Comparison of ENCODE assay signal across 9 mouse cellular contexts in genomic region chr3:120541556-120542476, GRCm38 (mm10).
DNase-seq lines count a peak whose midpoint lies in the region; ATAC-seq and TF ChIP-seq lines count a peak whose summit lies in the region.
"Had no signal": no experiment of that assay in that cellular context is flagged by ENCODE, and none has a peak within 500 bp of the region (broad histone marks: within the 10 kb centered on the region; RNA-seq: fewer than 3 reads in every experiment).

No protein-coding gene starts in this region.

- H3K27ac ChIP-seq in cerebellum, adult 2 months (ENCODE audit: insufficient read depth, low read length): 0 out of 2 replicates have a peak overlapping the region, but pooled peaks have one; percentile 20
- H3K27ac ChIP-seq in midbrain, embryonic 11.5 days (ENCODE audit: low read depth, low read length): no peak overlapping the region
- H3K27ac ChIP-seq in kidney, embryonic 16.5 days (ENCODE audit: low read length): no peak overlapping the region

- no peaks in the 10 kb centered on the region for H3K36me3 ChIP-seq in midbrain, embryonic 11.5 days (ENCODE audit: control insufficient read depth, insufficient read depth, low read length)
- no peaks in the 10 kb centered on the region for H3K36me3 ChIP-seq in kidney, embryonic 16.5 days (ENCODE audit: insufficient read depth, low read length)

- H3K9me3 ChIP-seq in midbrain, embryonic 11.5 days (ENCODE audit: control insufficient read depth, low read length): no peaks in the 10 kb centered on the region
- H3K9me3 ChIP-seq in kidney, embryonic 16.5 days (ENCODE audit: low read length): no peaks in the 10 kb centered on the region

- WGBS in cerebellum, adult 2 months: 63% methylated on average over 21 of the region's 21 CpGs
- 56% methylated on average over 21 of the region's 21 CpGs for WGBS in midbrain, embryonic 11.5 days
- 43% methylated on average over 21 of the region's 21 CpGs for WGBS in kidney, embryonic 16.5 days

- TF ChIP-seq POLR2A in cerebellum, adult 2 months (IDR thresholded peaks at IDR 0.05; ENCODE audit: borderline replicate concordance, insufficient read depth, low read length): no peak

- H3K4me3 ChIP-seq in cerebellum, adult 2 months (replicated peaks; ENCODE audit: insufficient read depth, low read depth, low read length): no peak overlapping the region
- H3K4me3 ChIP-seq in midbrain, embryonic 11.5 days (ENCODE audit: low read depth, low read length): no peak overlapping the region
- no peak overlapping the region for H3K4me3 ChIP-seq in kidney, embryonic 16.5 days (ENCODE audit: low read length)

- TF ChIP-seq CTCF in cerebellum, adult 2 months (IDR thresholded peaks at IDR 0.05; ENCODE audit: borderline replicate concordance, insufficient read depth, low read depth, low read length): no peak

- no peaks in the 10 kb centered on the region for H3K4me1 ChIP-seq in cerebellum, adult 2 months (ENCODE audit: control insufficient read depth, insufficient read depth, low read length)
- H3K4me1 ChIP-seq in midbrain, embryonic 11.5 days (ENCODE audit: control insufficient read depth, insufficient read depth, low read length): peaks cover 7% of the 10 kb centered on the region
- H3K4me1 ChIP-seq in kidney, embryonic 16.5 days (ENCODE audit: insufficient read depth, low read length): no peaks in the 10 kb centered on the region

- no peak overlapping the region for H3K4me2 ChIP-seq in midbrain, embryonic 11.5 days
- no peak overlapping the region; the same call in 1 of the 2 replicates for H3K4me2 ChIP-seq in kidney, embryonic 16.5 days (replicated peaks; ENCODE audit: low read depth, low read length)

- ATAC-seq in midbrain, embryonic 11.5 days (ENCODE audit: low FRiP score): peak; percentile 68; the same call in 1 of the 2 replicates
- no peak for ATAC-seq in kidney, embryonic 16.5 days (ENCODE audit: low FRiP score, low TSS enrichment)

- H3K9ac ChIP-seq in midbrain, embryonic 11.5 days (ENCODE audit: low read length): peak overlapping the region; percentile 24; the same call in 1 of the 2 replicates
- H3K9ac ChIP-seq in kidney, embryonic 16.5 days (replicated peaks; ENCODE audit: low read length): no peak overlapping the region

- no peaks in the 10 kb centered on the region for H3K27me3 ChIP-seq in cerebellum, adult 2 months (ENCODE audit: control insufficient read depth, insufficient read depth, low read length)
- no peaks in the 10 kb centered on the region for H3K27me3 ChIP-seq in midbrain, embryonic 11.5 days (ENCODE audit: control insufficient read depth, insufficient read depth, low read length)
- H3K27me3 ChIP-seq in kidney, embryonic 16.5 days (ENCODE audit: insufficient read depth, low read length): no peaks in the 10 kb centered on the region

- no peak for DNase-seq in cerebellum, adult 2 months
- no peak for DNase-seq in cerebellum, adult 9-11 months
- peak; percentile 26 for DNase-seq in right cerebral cortex, adult 18-20 months
- no peak for DNase-seq in right cerebral cortex, postnatal 14 days
- DNase-seq in midbrain, embryonic 11.5 days (ENCODE audit: low spot score, missing footprints): peak; percentile 86
- no peak for DNase-seq in spleen, adult 18-20 months
- DNase-seq in gastrocnemius, postnatal 25 days: no peak
- DNase-seq: adrenal gland, postnatal 14 days had no signal

Comparison
In these comparisons a context has a peak if more than half of its experiments do, and no peak if none do; other contexts are left out.
1. DNase-seq: peak in right cerebral cortex, adult 18-20 months (single experiment) and midbrain, embryonic 11.5 days (single experiment); none in cerebellum, adult 2 months (0 of 2), cerebellum, adult 9-11 months (single experiment), right cerebral cortex, postnatal 14 days (single experiment), spleen, adult 18-20 months (0 of 2) and gastrocnemius, postnatal 25 days (single experiment).